Mouse (Mus musculus) cortical plate, adult 2 months (tissue): ENCODE results near the gene Pced1b. TPM values are rescaled to one million over a fixed set of nuclear protein-coding genes. Genes with fewer than 3 reads are reported as not detected.

ENCODE experiments used
- H3K27ac ChIP-seq: fragments of 200-500 bp; 2 replicates; pipeline ENCODE4 v1.5.1; 2012; ENCODE audit warnings: low read length, control low read depth, inconsistent platforms; ENCODE audit not compliant: insufficient read depth
- H3K4me1 ChIP-seq: fragments of 200-500 bp; 2 replicates; pipeline ENCODE4 v1.6.1; 2011; ENCODE audit warnings: low read length; ENCODE audit not compliant: control insufficient read depth, insufficient read depth
- H3K4me3 ChIP-seq: fragments of 200-500 bp; 2 replicates; pipeline ENCODE4 v1.5.1; 2011; ENCODE audit warnings: mild to moderate bottlenecking, low read length, control low read depth; ENCODE audit not compliant: insufficient read depth
- CTCF ChIP-seq: fragments of 200-500 bp; IDR thresholded peaks from 2 replicates; pipeline ENCODE4 v1.5.1; 2011; ENCODE audit warnings: mild to moderate bottlenecking, control low read depth, low read length; ENCODE audit not compliant: insufficient read depth; ENCODE audit errors: extremely low read depth
- POLR2A ChIP-seq: fragments of 200-500 bp; IDR thresholded peaks from 2 replicates; pipeline ENCODE4 v1.6.1; 2011; ENCODE audit warnings: mild to moderate bottlenecking, low read length, control low read depth; ENCODE audit not compliant: insufficient read depth; ENCODE audit errors: extremely low read depth
- polyA plus RNA-seq: library from polyadenylated mRNA; depleted of rRNA; stranded (reverse); fragments of >200 nt; gene quantifications from 2 replicates; pipeline ENCODE4 v1.2.3, GENCODE M21; 2012

Pced1b gene
- polyA plus RNA-seq, 1 experiment: 9.9 TPM

- peaks cover 2% of the 10 kb centered on the region; the same call in 1 of the 2 replicates for H3K4me1 ChIP-seq
- H3K27ac ChIP-seq: no peak overlapping the region
- TF ChIP-seq POLR2A (no peak), CTCF (no peak)
- no peak overlapping the region for H3K4me3 ChIP-seq
Observed at GRCm38 (mm10) chr15:97309533-97309932, 62.6 kb downstream of the Pced1b start.

- no peak for TF ChIP-seq POLR2A
- H3K27ac ChIP-seq: no peak overlapping the region
- H3K4me1 ChIP-seq: peaks cover 2% of the 10 kb centered on the region; the same call in 1 of the 2 replicates
- no peak overlapping the region for H3K4me3 ChIP-seq
Observed at GRCm38 (mm10) chr15:97310251-97310650, 63.3 kb downstream of the Pced1b start.

GRCm38 (mm10) chr15:97311211-97311610, 64.3 kb downstream of the Pced1b start:
- Histone ChIP-seq H3K4me1 (peaks cover 3% of the 10 kb centered on the region), H3K4me3 (no peak overlapping the region), H3K27ac (no peak overlapping the region)
- TF ChIP-seq CTCF: no peak
- TF ChIP-seq POLR2A: no peak

- Histone ChIP-seq H3K4me1 (peaks cover 3% of the 10 kb centered on the region), H3K27ac (no peak overlapping the region), H3K4me3 (no peak overlapping the region)
- TF ChIP-seq POLR2A (no peak), CTCF (no peak)
Observed at GRCm38 (mm10) chr15:97311937-97312336, 65.0 kb downstream of the Pced1b start.

- peaks cover 3% of the 10 kb centered on the region for H3K4me1 ChIP-seq
- no peak overlapping the region for H3K4me3 ChIP-seq
- H3K27ac ChIP-seq: no peak overlapping the region
- TF ChIP-seq POLR2A (no peak), CTCF (no peak)
Observed at GRCm38 (mm10) chr15:97314720-97315421, 68.0 kb downstream of the Pced1b start.

GRCm38 (mm10) chr15:97315422-97315757, 68.5 kb downstream of the Pced1b start:
- Histone ChIP-seq H3K4me3 (no peak overlapping the region), H3K27ac (no peak overlapping the region), H3K4me1 (peaks cover 3% of the 10 kb centered on the region)

GRCm38 (mm10) chr15:97318365-97319001, 71.6 kb downstream of the Pced1b start:
- Histone ChIP-seq H3K4me1 (peaks cover 3% of the 10 kb centered on the region), H3K27ac (no peak overlapping the region), H3K4me3 (0 out of 2 replicates have a peak overlapping the region, but pooled peaks have one; percentile 2)
- TF ChIP-seq CTCF (no peak), POLR2A (no peak)

More at GRCm38 (mm10) chr15:97315422-97315757, 68.5 kb downstream of the Pced1b start:
- TF ChIP-seq POLR2A (no peak), CTCF (no peak)

GRCm38 (mm10) chr15:97322821-97323220, 75.9 kb downstream of the Pced1b start:
- TF ChIP-seq CTCF (no peak), POLR2A (no peak)
- Histone ChIP-seq H3K27ac (no peak overlapping the region), H3K4me1 (no peaks in the 10 kb centered on the region), H3K4me3 (no peak overlapping the region)

GRCm38 (mm10) chr15:97323466-97323865, 76.6 kb downstream of the Pced1b start:
- TF ChIP-seq POLR2A: no peak
- no peak for TF ChIP-seq CTCF
- H3K4me1 ChIP-seq: no peaks in the 10 kb centered on the region
- no peak overlapping the region for H3K27ac ChIP-seq
- H3K4me3 ChIP-seq: no peak overlapping the region

GRCm38 (mm10) chr15:97324311-97324710, 77.4 kb downstream of the Pced1b start:
- no peak overlapping the region for H3K27ac ChIP-seq
- H3K4me3 ChIP-seq: no peak overlapping the region
- TF ChIP-seq POLR2A: no peak
- TF ChIP-seq CTCF: no peak
- no peaks in the 10 kb centered on the region for H3K4me1 ChIP-seq
